Mouse (Mus musculus) Patski (cell line): Measurements from ENCODE around the gene Mical3. TPM values are rescaled to one million over a fixed set of nuclear protein-coding genes. Genes with fewer than 3 reads are reported as not detected.
A peak's percentile ranks its signal among the peaks of the same experiment; 100 is the strongest.

ENCODE experiments used
- ATAC-seq: fragments of 100-300 bp; one replicate; pipeline ENCODE4 v1.8.0; 2021
- CTCF ChIA-PET: fragments of 350-600 bp; sonication (Branson Sonifier 250); formaldehyde crosslinking; loops from one replicate; lab custom pipeline; 2022; ENCODE audit warnings: inconsistent platforms; lab: Charles Lee
- POLR2A ChIA-PET: fragments of 350-600 bp; sonication (Branson Sonifier 250); formaldehyde crosslinking; loops from one replicate; lab custom pipeline; 2022; ENCODE audit warnings: antibody characterized with exemption, inconsistent platforms; lab: Charles Lee
- DNase-seq: peaks from one replicate; pipeline ENCODE4 v3.0.0-alpha.2; 2011; ENCODE audit warnings: low read depth, low spot score
- H3K27me3 ChIP-seq: fragments of 371-371 bp; one replicate; pipeline ENCODE4 v1.5.1; 2021
- CTCF ChIP-seq: fragments of 100-300 bp; IDR thresholded peaks from one replicate; pipeline ENCODE4 v1.5.1; 2021
- in situ Hi-C: fragments of 300-500 bp; cut with MboI; formaldehyde crosslinking; loops from 3 replicates; pipeline ENCODE4 v1.11.1; 2018; ENCODE audit warnings: low pct_unique_long_range_greater_than_20kb, mixed read lengths
- polyA plus RNA-seq: library from polyadenylated mRNA; unstranded; gene quantifications from one replicate; pipeline ENCODE4 v1.2.3, GENCODE M21; 2021

The Mical3 gene
- polyA plus RNA-seq, 1 experiment from 2014 or later: 47.3 TPM

DNA sequence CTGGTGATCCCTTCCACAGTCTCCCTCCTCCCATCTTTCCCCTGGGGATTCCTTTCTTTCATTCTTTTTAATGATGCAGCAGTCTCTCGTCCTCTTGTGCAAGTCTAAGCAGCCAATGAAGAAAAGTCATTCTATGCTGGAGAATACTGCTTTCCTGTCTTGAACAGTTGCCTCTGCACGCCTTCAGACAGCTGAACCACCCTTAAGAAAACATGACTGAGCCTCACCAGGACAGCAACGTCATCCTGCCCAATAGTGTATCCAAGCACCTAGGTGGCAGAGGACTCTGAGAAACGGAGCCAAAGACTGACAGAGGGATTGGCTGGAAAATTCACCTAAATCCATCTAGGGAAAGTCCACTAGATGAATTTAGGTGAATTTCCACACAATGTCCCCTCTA, 25.1 kb downstream of the Mical3 start:
- ATAC-seq: no peak
- CTCF ChIA-PET: no interaction called here
- no peak for TF ChIP-seq CTCF
- no peak for DNase-seq
- in situ Hi-C loops: loop anchor here (25.0 kb wide), 1 partner anchor 93 kb away; no protein-coding TSS in a partner anchor
- POLR2A ChIA-PET: no interaction called here
- no peaks in the 10 kb centered on the region for H3K27me3 ChIP-seq

DNA sequence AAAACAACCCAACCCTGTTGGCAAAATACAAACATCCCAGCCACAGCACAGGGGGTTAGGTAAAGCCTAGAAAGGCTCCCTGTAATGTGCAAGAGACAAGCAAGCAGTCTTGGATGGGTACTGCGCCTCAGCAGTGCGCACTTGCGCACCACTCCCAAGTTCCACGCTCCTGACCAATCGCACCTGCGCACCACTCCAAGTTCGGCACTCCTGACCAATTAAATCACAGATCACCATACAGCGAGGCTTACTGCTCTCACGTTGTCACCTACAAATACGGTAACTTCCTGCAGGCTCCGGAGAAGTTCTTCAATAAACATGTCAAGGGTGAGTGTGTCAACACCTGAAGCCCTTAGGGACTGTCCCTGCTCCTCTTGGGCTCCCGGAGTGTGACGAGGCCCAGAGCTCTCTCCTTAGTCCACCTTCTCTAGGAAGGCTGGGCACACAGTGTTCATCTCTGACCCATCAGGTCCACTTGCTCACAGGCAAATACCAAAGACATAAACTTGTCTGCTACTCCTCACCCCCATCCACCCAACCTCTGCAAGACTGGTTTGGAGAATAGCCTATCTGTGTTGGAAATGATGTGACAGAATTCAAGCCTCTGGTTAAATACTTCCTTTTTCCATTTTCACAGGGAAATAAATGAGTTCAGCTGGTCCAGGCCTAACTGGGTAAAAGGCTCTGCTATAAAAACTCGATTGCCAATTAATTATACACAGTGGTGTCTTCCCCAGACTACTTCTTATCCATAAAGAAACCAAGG, 27.2 kb downstream of the Mical3 start:
- ATAC-seq (no peak), DNase-seq (no peak)
- ChIA-PET CTCF (no interaction called here), POLR2A (no interaction called here)
- no peak for TF ChIP-seq CTCF
- no peaks in the 10 kb centered on the region for H3K27me3 ChIP-seq
- in situ Hi-C loops: loop anchor here (25.0 kb wide), 1 partner anchor 91 kb away; no protein-coding TSS in a partner anchor

DNA sequence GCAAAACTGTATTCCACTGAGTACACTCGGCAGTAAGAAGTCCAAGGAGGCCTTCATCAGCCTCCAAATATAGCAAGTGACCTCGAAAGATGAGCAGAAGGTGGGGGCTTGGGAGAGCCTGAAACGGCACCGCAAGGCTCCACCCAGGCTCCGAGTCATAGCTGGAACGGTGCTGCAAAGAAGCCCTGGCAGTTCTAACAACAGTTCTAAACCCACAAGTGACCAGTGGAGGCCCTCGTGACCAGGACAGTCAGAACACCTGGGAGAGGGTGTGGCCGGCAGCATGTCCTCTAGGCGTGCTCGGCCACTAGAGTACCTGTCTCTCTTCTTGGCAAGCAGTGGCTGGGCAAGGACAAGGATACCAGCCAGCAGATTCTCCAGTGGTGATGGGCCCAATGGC, 27.9 kb downstream of the Mical3 start:
- TF ChIP-seq CTCF: no peak
- H3K27me3 ChIP-seq: no peaks in the 10 kb centered on the region
- CTCF ChIA-PET: no interaction called here
- in situ Hi-C loops: loop anchor here (25.0 kb wide), 1 partner anchor 91 kb away; no protein-coding TSS in a partner anchor
- POLR2A ChIA-PET: no interaction called here
- no peak for ATAC-seq
- no peak for DNase-seq

DNA sequence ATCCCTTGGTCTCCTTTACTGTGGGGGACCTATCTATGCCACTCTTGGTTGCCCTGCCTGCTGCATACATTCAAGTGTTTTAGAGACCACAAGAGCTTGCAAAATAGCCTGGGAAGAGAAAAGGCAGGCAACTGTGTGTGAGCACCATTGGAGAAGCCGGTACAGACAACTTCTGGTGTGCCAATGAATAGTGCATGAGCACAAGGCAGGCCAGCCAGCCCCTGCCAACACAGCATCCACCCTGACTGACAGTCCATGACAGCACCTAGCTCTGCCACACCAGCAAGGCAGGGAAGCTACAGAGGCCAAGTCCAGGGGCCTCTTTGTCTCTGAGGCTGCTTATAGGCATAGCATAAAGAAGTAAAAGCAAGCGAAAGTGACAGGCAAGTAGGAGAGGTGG, 28.7 kb downstream of the Mical3 start:
- no peaks in the 10 kb centered on the region for H3K27me3 ChIP-seq
- in situ Hi-C loops: loop anchor here (25.0 kb wide), 1 partner anchor 90 kb away; no protein-coding TSS in a partner anchor
- no peak for TF ChIP-seq CTCF
- ChIA-PET CTCF (interaction anchor here (1.3 to 1.6 kb wide), 2 partner anchors 15 to 76 kb away, joined by 3 to 4 read pairs; no protein-coding TSS in a partner anchor), POLR2A (no interaction called here)
- no peak for ATAC-seq
- DNase-seq: no peak

DNA sequence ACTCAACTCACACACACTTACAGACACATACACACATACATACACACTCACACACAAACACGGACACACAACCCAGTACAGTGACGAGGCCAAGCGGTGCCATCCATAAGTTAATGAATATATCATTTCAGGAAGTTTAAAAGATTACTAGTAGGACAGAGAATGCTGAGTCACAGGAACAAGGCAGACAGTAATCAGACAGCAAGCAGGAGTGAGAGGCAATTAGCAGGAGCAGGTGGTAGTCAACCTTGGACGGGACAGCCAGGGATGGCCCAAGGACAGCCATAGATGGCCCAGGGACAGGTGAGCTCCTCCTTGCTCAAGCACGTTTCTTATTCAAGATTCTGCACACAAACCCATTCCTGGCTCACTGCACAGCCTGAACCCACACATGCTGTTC, 29.6 kb downstream of the Mical3 start:
- no peak for DNase-seq
- ChIA-PET CTCF (interaction anchor here (0.9 to 1.6 kb wide), 3 partner anchors 9 to 77 kb away, joined by 3 to 4 read pairs (median 3); no protein-coding TSS in a partner anchor), POLR2A (no interaction called here)
- in situ Hi-C loops: loop anchor here (25.0 kb wide), 1 partner anchor 89 kb away; no protein-coding TSS in a partner anchor
- ATAC-seq: no peak
- no peak for TF ChIP-seq CTCF
- no peaks in the 10 kb centered on the region for H3K27me3 ChIP-seq

DNA sequence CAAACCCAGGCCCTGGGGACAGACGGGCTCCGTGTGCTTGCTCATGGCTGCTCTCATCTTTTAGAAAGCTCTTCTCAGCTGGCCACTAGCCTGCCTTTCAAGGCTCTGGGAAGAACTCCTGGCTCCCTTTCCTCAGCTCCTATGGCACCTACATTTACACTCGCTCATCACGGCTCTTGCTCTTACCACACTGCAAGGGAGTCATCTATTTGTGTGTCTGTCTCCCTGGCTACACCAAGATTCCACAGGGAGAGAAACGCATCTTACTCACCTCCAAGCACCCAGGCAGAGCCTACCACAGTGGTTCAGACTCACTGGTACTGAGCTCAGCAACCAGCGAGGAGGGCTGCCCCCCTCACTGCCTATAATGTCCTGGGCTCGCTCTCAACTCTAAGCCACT, 31.0 kb downstream of the Mical3 start:
- H3K27me3 ChIP-seq: no peaks in the 10 kb centered on the region
- TF ChIP-seq CTCF: no peak
- ChIA-PET CTCF (interaction anchor here (0.9 to 1.2 kb wide), 3 partner anchors 9 to 81 kb away, joined by 3 to 4 read pairs (median 4); no protein-coding TSS in a partner anchor), POLR2A (interaction anchor here (1.4 kb wide), 1 partner anchor 13 kb away, joined by 4 read pairs; no protein-coding TSS in a partner anchor)
- peak; percentile 77 for DNase-seq
- peak; percentile 93 for ATAC-seq
- in situ Hi-C loops: loop anchor here (25.0 kb wide), 1 partner anchor 88 kb away; no protein-coding TSS in a partner anchor

DNA sequence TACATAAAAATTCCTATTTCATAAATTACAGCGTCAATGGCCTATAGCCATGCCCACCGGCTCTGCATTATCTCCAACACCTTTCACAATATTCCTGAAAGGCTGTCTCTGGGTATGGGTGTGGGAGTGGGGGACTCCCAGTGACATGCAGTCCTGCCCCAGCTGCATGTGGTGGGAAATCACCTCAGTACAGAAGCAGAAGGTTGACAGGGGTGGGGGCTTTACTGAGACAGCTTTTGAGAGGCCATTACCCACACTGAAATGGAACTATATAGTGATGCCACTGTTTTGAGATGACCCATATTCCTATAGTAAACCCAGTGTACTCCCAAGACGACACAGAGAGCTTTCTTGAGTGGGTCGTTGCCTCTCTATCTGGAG, 31.6 kb downstream of the Mical3 start:
- H3K27me3 ChIP-seq: no peaks in the 10 kb centered on the region
- in situ Hi-C loops: no loop called here
- no peak for DNase-seq
- TF ChIP-seq CTCF: no peak
- ChIA-PET CTCF (interaction anchor here (0.9 to 1.0 kb wide), 2 partner anchors 9 to 10 kb away, joined by 4 read pairs; no protein-coding TSS in a partner anchor), POLR2A (interaction anchor here (1.4 kb wide), 1 partner anchor 12 kb away, joined by 4 read pairs; no protein-coding TSS in a partner anchor)
- ATAC-seq: no peak

DNA sequence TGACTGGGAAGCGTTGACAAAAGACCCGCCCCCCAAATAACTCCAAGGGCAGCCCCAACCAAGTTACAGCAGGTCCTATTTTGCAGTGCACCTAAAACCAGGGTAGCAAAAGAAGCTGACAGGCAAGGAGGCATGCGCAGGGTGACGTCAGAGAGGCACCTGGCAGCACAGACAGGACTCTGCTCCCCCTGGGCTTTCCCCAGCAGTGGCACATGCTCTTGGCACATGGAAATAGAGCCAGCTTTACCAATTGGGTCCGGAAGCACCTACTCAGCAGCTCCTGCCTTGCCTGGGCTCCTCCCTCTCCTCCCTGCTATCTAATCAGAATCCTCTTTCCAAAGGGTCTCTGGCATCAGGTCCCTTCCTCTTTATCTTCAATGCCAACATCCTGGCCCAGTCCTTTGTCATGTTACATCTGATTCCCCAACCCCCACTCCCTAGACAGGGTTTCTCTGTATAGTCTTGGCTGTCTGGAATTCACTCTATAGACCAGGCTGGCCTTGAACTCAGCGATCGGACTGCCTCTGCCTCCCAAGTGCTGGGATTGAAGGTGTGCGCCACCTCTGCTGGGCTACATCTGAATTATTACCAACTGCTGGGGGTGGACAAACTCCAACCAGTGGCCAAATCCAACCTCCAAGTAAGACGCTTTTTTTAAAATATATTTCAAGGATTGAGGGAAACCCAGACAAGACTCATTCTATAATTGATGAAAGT, 32.1 kb downstream of the Mical3 start:
- H3K27me3 ChIP-seq: no peaks in the 10 kb centered on the region
- DNase-seq (no peak), ATAC-seq (no peak)
- ChIA-PET CTCF (interaction anchor here (0.9 to 1.4 kb wide), 2 partner anchors 10 to 12 kb away, joined by 4 read pairs; no protein-coding TSS in a partner anchor), POLR2A (no interaction called here)
- in situ Hi-C loops: no loop called here
- no peak for TF ChIP-seq CTCF

DNA sequence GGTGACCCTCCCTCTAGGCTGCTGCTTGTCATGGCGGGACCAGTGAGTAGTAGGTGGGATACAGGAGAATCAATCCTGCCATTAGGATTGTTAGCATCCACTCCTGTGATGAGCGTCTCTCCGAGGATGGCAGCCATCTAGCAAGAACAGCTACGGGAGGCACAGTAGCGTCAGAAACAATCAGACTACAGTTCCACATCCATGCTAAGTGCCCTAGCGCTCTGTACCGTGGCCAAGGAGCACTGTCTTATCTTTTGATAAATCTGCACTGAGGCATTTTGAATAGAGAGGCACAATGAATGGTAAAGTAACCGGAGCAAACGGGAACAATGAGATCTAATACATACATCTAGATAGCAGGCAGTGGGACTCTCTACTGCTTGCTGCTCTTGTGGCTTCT, 32.7 kb downstream of the Mical3 start:
- CTCF ChIA-PET: interaction anchor here (1.4 kb wide), 1 partner anchor 13 kb away, joined by 4 read pairs; no protein-coding TSS in a partner anchor
- ATAC-seq: no peak
- DNase-seq: no peak
- no peak for TF ChIP-seq CTCF
- no peaks in the 10 kb centered on the region for H3K27me3 ChIP-seq
- in situ Hi-C loops: no loop called here
- POLR2A ChIA-PET: no interaction called here

DNA sequence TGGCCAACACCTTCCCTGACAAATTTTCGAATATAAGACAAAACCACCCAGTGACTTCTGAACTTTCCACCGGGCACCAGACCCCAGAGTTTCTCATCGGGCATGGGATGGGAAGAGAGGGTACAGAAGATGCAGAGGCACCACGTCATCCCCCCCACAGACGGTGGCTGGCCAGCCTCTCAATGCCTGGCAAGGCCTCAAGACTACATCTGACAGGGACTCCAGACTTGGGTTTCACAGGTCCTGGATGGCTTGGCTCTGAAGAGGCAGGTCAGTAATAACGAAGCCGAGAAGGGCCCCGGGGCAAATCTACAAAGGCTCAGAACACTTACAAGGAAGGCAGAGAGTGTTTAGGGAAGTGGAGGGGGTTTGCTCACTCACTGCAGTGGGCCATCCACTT, 33.9 kb downstream of the Mical3 start:
- in situ Hi-C loops: no loop called here
- POLR2A ChIA-PET: no interaction called here
- H3K27me3 ChIP-seq: no peaks in the 10 kb centered on the region
- TF ChIP-seq CTCF: no peak
- no peak for ATAC-seq
- CTCF ChIA-PET: no interaction called here
- no peak for DNase-seq
